ENCODE assay signal across 9 mouse cellular contexts in the genomic region with DNA sequence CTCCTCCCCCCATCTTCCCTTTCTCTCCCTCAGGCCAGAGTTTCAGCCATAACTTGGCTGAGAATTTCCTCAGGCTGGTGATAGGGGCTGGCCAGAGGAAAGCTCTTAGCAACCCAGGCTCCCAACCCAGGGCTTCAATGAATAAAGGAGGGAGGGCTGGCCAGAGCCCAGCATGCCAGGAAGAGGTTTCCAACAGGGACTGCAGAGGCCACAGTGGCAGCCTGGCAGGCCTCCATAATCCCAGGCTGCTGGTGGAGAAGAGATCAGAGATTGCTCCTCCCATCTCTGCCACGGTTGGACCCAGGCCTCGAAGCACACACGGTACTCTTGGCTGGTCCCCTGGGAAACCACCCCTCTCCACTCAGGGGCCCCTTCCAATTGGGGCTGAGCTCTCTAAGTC. TPM values are rescaled to one million over a fixed set of nuclear protein-coding genes. Genes with fewer than 3 reads are reported as not detected.
DNase-seq lines count a peak whose midpoint lies in the region; ATAC-seq lines count a peak whose summit lies in the region.
"Had no signal": no experiment of that assay in that cellular context is flagged by ENCODE, and none has a peak within 500 bp of the region (broad histone marks: within the 10 kb centered on the region; RNA-seq: fewer than 3 reads in every experiment).

No protein-coding gene starts in this region.

- peak; percentile 48 for DNase-seq in kidney, postnatal 14 days
- DNase-seq in kidney, adult 18-20 months, result no peak
- peak; percentile 90 for DNase-seq in cerebellum, adult 11-12 months
- DNase-seq in layer of hippocampus, postnatal 36 days, result peak; percentile 69 to 78
- DNase-seq in right cerebral cortex, postnatal 14 days, result peak; percentile 58
- no peak for DNase-seq in embryo, embryonic 11 days
- DNase-seq in T-cell, adult 2 months (ENCODE audit: low spot score), result no peak

- H3K4me1 ChIP-seq in forebrain, embryonic 15.5 days, result peaks cover 92% of the 10 kb centered on the region

- H3K9me3 ChIP-seq in forebrain, embryonic 15.5 days, result no peaks in the 10 kb centered on the region

- H3K27ac ChIP-seq in forebrain, embryonic 15.5 days (replicated peaks), result peak overlapping the region; percentile 71
- H3K27ac ChIP-seq: macrophage had no signal

- H3K4me3 ChIP-seq in forebrain, embryonic 15.5 days, result no peak overlapping the region

- 11% methylated on average over 3 of the region's 3 CpGs for WGBS in forebrain, embryonic 15.5 days

- H3K4me2 ChIP-seq in forebrain, embryonic 15.5 days (replicated peaks), result no peak overlapping the region

- peak; percentile 78 for ATAC-seq in forebrain, embryonic 15.5 days (replicated peaks)

- H3K27me3 ChIP-seq in forebrain, embryonic 15.5 days, result no peaks in the 10 kb centered on the region

- no peaks in the 10 kb centered on the region for H3K36me3 ChIP-seq in forebrain, embryonic 15.5 days

- no peak overlapping the region for H3K9ac ChIP-seq in forebrain, embryonic 15.5 days (replicated peaks)

RNA-seq across cellular contexts. Expression of gene Coro2b, which starts 10.4 kb away (rescaled TPM):
- polyA plus RNA-seq in forebrain, embryonic 15.5 days (2015; fragmentation: Nextera tagmentation; extraction: Ambion mirVana), result 41.0 and 48.8 TPM in 2 replicates
- 100 to 1,000 TPM; 238 TPM for total RNA-seq in layer of hippocampus, postnatal 36 days (2021)

Comparison
In these comparisons a context has a peak if more than half of its experiments do, and no peak if none do; other contexts are left out.
1. DNase-seq: peak in kidney, postnatal 14 days (single experiment), cerebellum, adult 11-12 months (single experiment), layer of hippocampus, postnatal 36 days (2 of 2) and right cerebral cortex, postnatal 14 days (single experiment); none in kidney, adult 18-20 months (single experiment), embryo, embryonic 11 days (single experiment) and T-cell, adult 2 months (single experiment).